Mouse (Mus musculus): ENCODE measurements around the gene Isyna1.
A peak's percentile ranks its signal among the peaks of the same experiment; 100 is the strongest.

The Isyna1 gene

GRCm38 (mm10) chr8:70636838-70637237 lies 42.7 kb downstream of the Isyna1 start:
- Histone ChIP-seq H3K36me3 (ENCODE audit: control insufficient read depth, insufficient read depth, low read length, poor library complexity, severe bottlenecking) (no peaks in the 10 kb centered on the region), H3K27me3 (ENCODE audit: control insufficient read depth, insufficient read depth, low read length, poor library complexity, severe bottlenecking) (no peaks in the 10 kb centered on the region)
- DNase-seq (ENCODE audit: low read depth, low spot score): peak; percentile 61

- no peak for DNase-seq (ENCODE audit: low read depth, low spot score)
- Histone ChIP-seq H3K27me3 (ENCODE audit: control insufficient read depth, insufficient read depth, low read length, poor library complexity, severe bottlenecking) (no peaks in the 10 kb centered on the region), H3K36me3 (ENCODE audit: control insufficient read depth, insufficient read depth, low read length, poor library complexity, severe bottlenecking) (no peaks in the 10 kb centered on the region)
Observed at GRCm38 (mm10) chr8:70638752-70639151, 44.6 kb downstream of the Isyna1 start.

GRCm38 (mm10) chr8:70643019-70643418 lies 48.8 kb downstream of the Isyna1 start:
- Histone ChIP-seq H3K36me3 (ENCODE audit: control insufficient read depth, insufficient read depth, low read length, poor library complexity, severe bottlenecking) (no peaks in the 10 kb centered on the region), H3K27me3 (ENCODE audit: control insufficient read depth, insufficient read depth, low read length, poor library complexity, severe bottlenecking) (no peaks in the 10 kb centered on the region)
- DNase-seq (ENCODE audit: low read depth, low spot score): no peak

DNA sequence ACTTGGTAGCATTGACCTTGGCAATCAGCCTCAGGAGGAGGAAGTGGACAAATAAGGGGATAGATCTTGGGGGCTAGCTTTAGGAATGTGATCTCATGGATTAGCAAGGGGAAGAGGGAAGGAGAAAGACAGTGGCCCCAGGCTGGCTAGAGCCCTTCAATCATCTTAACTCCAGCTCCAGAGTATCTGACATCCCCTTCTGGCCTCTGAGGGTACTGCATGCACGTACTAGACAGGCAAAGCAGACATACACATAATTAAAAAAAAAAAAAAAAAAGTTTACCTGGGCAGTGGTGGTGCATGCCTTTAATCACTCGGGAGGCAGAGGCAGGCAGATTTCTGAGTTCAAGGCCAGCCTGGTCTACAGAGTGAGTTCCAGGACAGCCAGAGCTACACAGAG lies 49.9 kb downstream of the Isyna1 start:
- Histone ChIP-seq H3K36me3 (ENCODE audit: control insufficient read depth, insufficient read depth, low read length, poor library complexity, severe bottlenecking) (no peaks in the 10 kb centered on the region), H3K27me3 (ENCODE audit: control insufficient read depth, insufficient read depth, low read length, poor library complexity, severe bottlenecking) (no peaks in the 10 kb centered on the region)
- DNase-seq (ENCODE audit: low read depth, low spot score): peak; percentile 60

DNA sequence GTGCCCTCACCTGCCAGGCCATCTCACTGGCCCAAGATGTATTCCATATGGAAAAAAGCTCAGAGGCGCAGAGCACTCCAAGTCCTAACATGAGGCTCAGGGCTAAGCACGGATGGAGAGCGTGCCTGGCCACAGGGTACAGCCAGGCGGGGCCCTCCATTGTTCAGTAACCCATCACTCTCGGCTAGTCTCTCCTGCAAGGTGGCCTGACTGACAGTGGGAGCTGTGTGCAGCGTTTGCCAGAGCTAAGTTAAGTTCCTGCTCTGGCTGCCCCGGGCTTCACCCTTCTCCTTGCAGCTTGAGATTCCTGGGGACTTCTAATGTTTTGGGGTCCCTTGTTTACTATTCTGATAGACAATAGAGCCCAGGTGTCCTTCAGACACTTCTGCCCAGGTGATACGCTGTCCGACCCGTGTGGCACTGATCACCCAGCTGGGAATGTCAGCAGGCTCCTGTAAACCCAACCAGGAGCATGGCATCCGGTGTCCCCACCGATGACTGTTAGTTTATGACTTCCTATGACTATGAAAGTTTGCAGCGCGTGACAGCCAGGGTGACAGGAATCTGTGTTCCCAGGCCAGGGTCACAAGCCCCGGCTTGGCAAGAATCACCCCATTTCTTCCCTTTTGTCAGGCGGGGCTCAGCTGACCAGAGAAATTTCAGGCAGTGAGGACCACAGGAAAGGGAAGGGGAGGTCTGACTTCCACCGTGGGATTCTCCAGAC lies 51.5 kb downstream of the Isyna1 start:
- no peaks in the 10 kb centered on the region for H3K27me3 ChIP-seq (ENCODE audit: control insufficient read depth, insufficient read depth, low read length, poor library complexity, severe bottlenecking)
- H3K36me3 ChIP-seq (ENCODE audit: control insufficient read depth, insufficient read depth, low read length, poor library complexity, severe bottlenecking): no peaks in the 10 kb centered on the region; the same call in 1 of the 2 replicates
- DNase-seq (ENCODE audit: low read depth, low spot score): no peak

DNA sequence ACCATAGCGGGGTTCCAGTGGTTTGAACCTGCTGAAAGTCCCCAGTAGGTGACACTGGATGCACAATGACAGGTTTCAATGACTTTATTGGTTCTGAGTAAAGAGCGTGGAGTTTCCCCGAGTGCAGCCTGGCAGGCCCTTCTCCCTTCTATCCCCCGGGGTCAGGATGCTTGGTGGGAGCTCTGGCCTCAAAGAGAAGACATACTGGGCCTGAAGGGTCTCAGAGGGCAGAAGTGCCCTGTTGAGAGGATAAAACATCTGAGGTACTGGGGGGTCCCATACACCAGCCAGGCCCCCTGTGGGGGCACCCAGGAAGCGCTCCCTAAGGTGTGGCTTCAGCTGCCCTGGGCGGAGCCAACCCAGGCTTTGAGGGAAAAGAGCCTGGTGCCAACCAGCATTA lies 52.2 kb downstream of the Isyna1 start:
- no peak for DNase-seq (ENCODE audit: low read depth, low spot score)
- Histone ChIP-seq H3K36me3 (ENCODE audit: control insufficient read depth, insufficient read depth, low read length, poor library complexity, severe bottlenecking) (no peaks in the 10 kb centered on the region; the same call in 1 of the 2 replicates), H3K27me3 (ENCODE audit: control insufficient read depth, insufficient read depth, low read length, poor library complexity, severe bottlenecking) (no peaks in the 10 kb centered on the region)

GRCm38 (mm10) chr8:70646775-70647174 lies 52.6 kb downstream of the Isyna1 start:
- H3K36me3 ChIP-seq (ENCODE audit: control insufficient read depth, insufficient read depth, low read length, poor library complexity, severe bottlenecking): no peaks in the 10 kb centered on the region; the same call in 1 of the 2 replicates
- DNase-seq (ENCODE audit: low read depth, low spot score): no peak

More at GRCm38 (mm10) chr8:70646775-70647174, 52.6 kb downstream of the Isyna1 start:
- no peaks in the 10 kb centered on the region for H3K27me3 ChIP-seq (ENCODE audit: control insufficient read depth, insufficient read depth, low read length, poor library complexity, severe bottlenecking)

All from splenic B cell, adult 2 months (primary cell).